Mouse (Mus musculus): ENCODE results near the gene Sohlh1.

DNA sequence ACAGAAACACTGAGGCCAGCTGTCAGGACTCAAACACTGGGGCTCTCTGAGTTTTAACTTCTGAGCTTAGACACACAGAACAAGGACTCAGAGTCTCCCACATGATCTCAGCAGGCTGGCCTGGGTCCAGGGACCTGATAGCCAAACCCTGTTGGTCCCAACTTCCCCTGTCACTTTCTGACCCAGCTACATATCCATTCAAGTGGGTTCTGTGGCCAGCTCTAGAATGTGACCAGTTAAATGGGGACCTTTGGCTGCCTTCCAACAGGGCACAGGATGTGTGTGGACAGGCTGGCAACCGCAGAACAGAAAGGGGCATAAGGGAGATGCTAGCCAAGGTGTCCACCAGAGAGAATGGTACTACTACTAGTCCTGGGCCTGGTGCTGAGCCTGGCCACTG lies 24.2 kb downstream of the Sohlh1 start, which contains the start of gene Lcn9:
- no peak for TF ChIP-seq MAX (IDR thresholded peaks at IDR 0.05; ENCODE audit: low read length)
- no peak for TF ChIP-seq CTCF (IDR thresholded peaks at IDR 0.05 in 2 of 3, conservative IDR thresholded peaks at IDR 0.05 in 1 of 3; ENCODE audit: control insufficient read depth in 1 of 3, insufficient read depth in 1 of 3, low read depth in 2 of 3, low read length in 3 of 3, poor library complexity in 1 of 3, severe bottlenecking in 1 of 3)
- no peak for TF ChIP-seq ZC3H11A (IDR thresholded peaks at IDR 0.05; ENCODE audit: low read depth, low read length)
- no peak for TF ChIP-seq USF1 (IDR thresholded peaks at IDR 0.05; ENCODE audit: low read depth, low read length)

All from MEL (cell line).